Mouse (Mus musculus) forebrain, embryonic 14.5 days (tissue): ENCODE data around the gene Topaz1. TPM values are rescaled to one million over a fixed set of nuclear protein-coding genes. Genes with fewer than 3 reads are reported as not detected.

Source experiments
- ATAC-seq: fragments of 200-750 bp; cut with Nextera tagmentation; 2 replicates; pipeline ENCODE4 v1.8.0; 2017; ENCODE audit warnings: mild to moderate bottlenecking, moderate library complexity
- DNase-seq: peaks from one replicate; pipeline ENCODE4 v3.0.0-alpha.2; 2015; ENCODE audit warnings: low spot score
- H3K27ac ChIP-seq: fragments of 300-500 bp; sonication (generic); 2 replicates; pipeline ENCODE4 v1.5.1; 2014; ENCODE audit warnings: low read depth, mild to moderate bottlenecking, control low read depth, low read length, moderate library complexity
- H3K27me3 ChIP-seq: fragments of 300-500 bp; sonication (generic); replicated peaks from 2 replicates; pipeline ENCODE4 v1.6.1; 2014; ENCODE audit warnings: low read length, control low read depth, mixed read lengths; ENCODE audit not compliant: control insufficient read depth, insufficient read depth
- H3K36me3 ChIP-seq: fragments of 300-500 bp; sonication (generic); 2 replicates; pipeline ENCODE4 v1.6.1; 2014; ENCODE audit warnings: low read length, control low read depth; ENCODE audit not compliant: control insufficient read depth, insufficient read depth
- H3K4me1 ChIP-seq: fragments of 300-500 bp; sonication (generic); 2 replicates; pipeline ENCODE4 v1.6.1; 2014; ENCODE audit warnings: antibody characterized with exemption, low read length, control low read depth; ENCODE audit not compliant: control insufficient read depth, insufficient read depth
- H3K4me2 ChIP-seq: fragments of 300-500 bp; sonication (generic); 2 replicates; pipeline ENCODE4 v1.6.1; 2014; ENCODE audit warnings: mild to moderate bottlenecking, control low read depth, low read length
- H3K4me3 ChIP-seq: fragments of 300-500 bp; sonication (generic); 2 replicates; pipeline ENCODE4 v1.5.1; 2014; ENCODE audit warnings: low read depth, low read length, control low read depth
- H3K9ac ChIP-seq: fragments of 300-500 bp; sonication (generic); 2 replicates; pipeline ENCODE4 v1.6.1; 2014; ENCODE audit warnings: mild to moderate bottlenecking, low read length, control low read depth, moderate library complexity
- H3K9me3 ChIP-seq: fragments of 300-500 bp; sonication (generic); replicated peaks from 2 replicates; pipeline ENCODE4 v1.6.1; 2016; ENCODE audit warnings: low read length, control low read depth, mixed read lengths; ENCODE audit not compliant: control insufficient read depth
- WGBS: fragments of 180-500 bp; shearing (Covaris S2); extraction: QIAGEN DNeasy Blood & Tissue Kit; methylation state at CpG from one replicate; pipeline ENCODE4 v1.1.7; 2014; 5-methylcytosine and 5-hydroxymethylcytosine counted together
- polyA plus RNA-seq: library from polyadenylated mRNA; unstranded; fragments of >200 nt; fragmentation: Nextera tagmentation; extraction: Ambion mirVana; gene quantifications from 2 replicates; pipeline ENCODE4 v1.2.1, GENCODE M21; 2014

Gene Topaz1
- polyA plus RNA-seq, 1 experiment from 2014 or later = not detected

DNA sequence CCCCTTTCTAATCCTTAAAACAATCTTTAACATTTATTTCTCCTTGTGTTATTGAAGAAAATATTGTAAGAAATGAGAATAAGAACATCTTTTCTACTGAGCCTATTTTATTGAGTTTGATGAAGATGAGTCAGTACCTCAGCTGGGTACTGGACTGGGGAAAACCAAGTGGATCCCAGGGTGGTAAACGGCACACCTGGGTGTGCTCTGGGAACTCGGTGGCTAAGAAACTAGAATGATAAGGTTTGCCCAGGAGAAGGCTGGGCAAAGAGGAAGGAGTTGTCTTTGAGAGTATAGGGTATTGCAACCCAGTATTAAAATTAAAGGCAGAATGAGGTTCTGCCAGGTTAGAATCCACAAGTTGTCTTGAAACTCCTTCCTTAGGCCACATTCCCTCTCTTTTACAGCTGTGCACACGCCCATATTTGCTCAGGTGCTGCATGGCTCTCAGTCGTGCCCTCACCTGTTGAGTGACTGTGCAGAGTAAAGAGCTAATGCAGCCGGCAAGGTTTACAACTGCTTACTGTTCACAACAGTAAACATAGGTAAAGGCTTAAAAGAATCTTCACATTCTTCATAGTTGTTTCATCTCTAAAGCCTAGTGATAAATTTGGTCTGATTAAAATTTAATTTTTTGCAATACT lies 76.3 kb downstream of the Topaz1 start:
- Histone ChIP-seq H3K36me3 (peaks cover 37% of the 10 kb centered on the region), H3K9me3 (no peaks in the 10 kb centered on the region), H3K27ac (no peak overlapping the region), H3K4me1 (no peaks in the 10 kb centered on the region), H3K27me3 (no peaks in the 10 kb centered on the region), H3K4me2 (no peak overlapping the region), H3K9ac (no peak overlapping the region), H3K4me3 (no peak overlapping the region)
- no peak for DNase-seq
- WGBS = 90% methylated on average over 5 of the region's 5 CpGs
- no peak for ATAC-seq

GRCm38 (mm10) chr9:122826743-122827142 lies 79.6 kb downstream of the Topaz1 start:
- no peak overlapping the region for H3K4me2 ChIP-seq
- no peaks in the 10 kb centered on the region for H3K9me3 ChIP-seq
- H3K9ac ChIP-seq = no peak overlapping the region
- ATAC-seq (no peak), DNase-seq (no peak)
- no peak overlapping the region for H3K27ac ChIP-seq
- H3K27me3 ChIP-seq = no peaks in the 10 kb centered on the region
- H3K4me1 ChIP-seq = no peaks in the 10 kb centered on the region
- H3K4me3 ChIP-seq = no peak overlapping the region
- peaks cover 39% of the 10 kb centered on the region for H3K36me3 ChIP-seq
- 98% methylated on average over 4 of the region's 4 CpGs for WGBS

GRCm38 (mm10) chr9:122829826-122830380 lies 82.8 kb downstream of the Topaz1 start:
- 85% methylated on average over 4 of the region's 4 CpGs for WGBS
- no peak for DNase-seq
- Histone ChIP-seq H3K4me3 (no peak overlapping the region), H3K9me3 (no peaks in the 10 kb centered on the region), H3K4me1 (no peaks in the 10 kb centered on the region), H3K9ac (no peak overlapping the region), H3K27ac (no peak overlapping the region), H3K27me3 (no peaks in the 10 kb centered on the region), H3K4me2 (no peak overlapping the region), H3K36me3 (peaks cover 41% of the 10 kb centered on the region)
- no peak for ATAC-seq

DNA sequence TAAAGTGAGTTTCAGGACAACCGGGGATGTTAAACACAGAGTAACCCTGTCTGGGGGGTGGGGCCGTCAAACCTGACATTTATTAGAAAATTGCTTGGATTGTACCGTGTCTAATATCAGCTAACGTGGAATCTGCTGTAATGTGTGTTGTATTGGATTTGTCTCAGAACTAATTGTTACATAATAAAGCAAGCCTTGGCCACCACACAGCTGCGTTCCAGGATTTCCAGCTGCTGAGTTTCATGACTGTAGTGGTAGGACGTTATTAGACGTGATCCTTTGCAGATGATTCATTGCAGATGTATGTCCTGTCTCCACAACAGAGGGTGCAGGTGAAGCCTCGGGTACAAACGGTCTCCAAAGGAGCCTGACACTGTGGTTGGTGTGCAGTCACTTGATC lies 89.0 kb downstream of the Topaz1 start:
- Histone ChIP-seq H3K27ac (peak overlapping the region; percentile 49), H3K27me3 (no peaks in the 10 kb centered on the region), H3K4me3 (no peak overlapping the region), H3K4me1 (peaks cover 16% of the 10 kb centered on the region), H3K4me2 (no peak overlapping the region), H3K36me3 (peaks cover 10% of the 10 kb centered on the region), H3K9me3 (no peaks in the 10 kb centered on the region), H3K9ac (no peak overlapping the region)
- DNase-seq (peak; percentile 3), ATAC-seq (0 out of 2 replicates have a peak, but pooled peaks have one; percentile 10)
- 51% methylated on average over 9 of the region's 9 CpGs for WGBS

- peaks cover 10% of the 10 kb centered on the region for H3K36me3 ChIP-seq
- WGBS = 14% methylated on average over 6 of the region's 6 CpGs
- peak; percentile 92 for DNase-seq
- no peaks in the 10 kb centered on the region for H3K27me3 ChIP-seq
- peak; percentile 93 for ATAC-seq
- H3K4me1 ChIP-seq = peaks cover 16% of the 10 kb centered on the region
- H3K27ac ChIP-seq = peak overlapping the region; percentile 49; the same call in 1 of the 2 replicates
- no peak overlapping the region for H3K9ac ChIP-seq
- H3K9me3 ChIP-seq = no peaks in the 10 kb centered on the region
- H3K4me2 ChIP-seq = no peak overlapping the region
- no peak overlapping the region for H3K4me3 ChIP-seq
Measured at GRCm38 (mm10) chr9:122836790-122837189, 89.6 kb downstream of the Topaz1 start.

DNA sequence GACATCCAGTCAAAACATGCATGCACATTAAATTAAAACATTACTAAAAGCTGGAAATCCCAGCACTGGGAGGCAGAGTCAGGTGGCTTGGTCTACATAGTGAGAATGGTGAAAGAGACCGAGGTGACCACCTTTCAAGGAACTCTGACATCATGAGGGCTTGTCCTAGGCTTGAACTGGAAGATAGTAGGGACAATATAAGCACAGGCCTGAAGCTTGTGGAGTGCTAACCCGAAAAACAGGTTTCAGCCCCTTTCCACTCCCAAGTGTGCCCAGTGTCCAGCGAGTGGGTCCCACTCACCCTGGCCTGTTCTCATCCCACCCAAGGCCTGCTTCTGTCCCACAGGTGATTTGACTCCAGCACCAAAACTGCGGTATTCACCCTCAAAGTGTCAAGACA lies 90.1 kb downstream of the Topaz1 start:
- Histone ChIP-seq H3K4me2 (no peak overlapping the region), H3K4me3 (no peak overlapping the region), H3K27ac (peak overlapping the region; percentile 49), H3K36me3 (peaks cover 10% of the 10 kb centered on the region), H3K27me3 (no peaks in the 10 kb centered on the region), H3K9me3 (no peaks in the 10 kb centered on the region), H3K4me1 (peaks cover 16% of the 10 kb centered on the region), H3K9ac (no peak overlapping the region)
- DNase-seq (no peak), ATAC-seq (peak; percentile 58)
- WGBS = 82% methylated on average over 4 of the region's 4 CpGs

GRCm38 (mm10) chr9:122837680-122838079 lies 90.5 kb downstream of the Topaz1 start:
- no peaks in the 10 kb centered on the region for H3K9me3 ChIP-seq
- DNase-seq (peak; percentile 21), ATAC-seq (no peak)
- peak overlapping the region; percentile 49 for H3K27ac ChIP-seq
- H3K4me1 ChIP-seq = peaks cover 16% of the 10 kb centered on the region
- H3K27me3 ChIP-seq = no peaks in the 10 kb centered on the region
- H3K36me3 ChIP-seq = peaks cover 7% of the 10 kb centered on the region
- no peak overlapping the region for H3K4me2 ChIP-seq
- WGBS = 26% methylated on average over 16 of the region's 16 CpGs
- H3K4me3 ChIP-seq = no peak overlapping the region
- no peak overlapping the region for H3K9ac ChIP-seq

- H3K9me3 ChIP-seq = no peaks in the 10 kb centered on the region
- H3K9ac ChIP-seq = no peak within 1 kb of the TSS
- 0 out of 2 replicates have a peak, but pooled peaks cover 3% of the 10 kb centered on the region for H3K36me3 ChIP-seq
- H3K27ac ChIP-seq = no peak within 1 kb of the TSS
- DNase-seq = no peak
- ATAC-seq = no peak
- no peak within 1 kb of the TSS for H3K4me3 ChIP-seq
- H3K4me2 ChIP-seq = no peak within 1 kb of the TSS
- H3K27me3 ChIP-seq = no peaks in the 10 kb centered on the region
- H3K4me1 ChIP-seq = peaks cover 3% of the 10 kb centered on the region; the same call in 1 of the 2 replicates
- WGBS = 71% methylated on average over 3 of the region's 3 CpGs
Measured at GRCm38 (mm10) chr9:122843760-122844159, 96.6 kb downstream of the Topaz1 start, which contains the start of gene Gm35549. Gm35549 (minus strand) TSS chr9:122844035.

DNA sequence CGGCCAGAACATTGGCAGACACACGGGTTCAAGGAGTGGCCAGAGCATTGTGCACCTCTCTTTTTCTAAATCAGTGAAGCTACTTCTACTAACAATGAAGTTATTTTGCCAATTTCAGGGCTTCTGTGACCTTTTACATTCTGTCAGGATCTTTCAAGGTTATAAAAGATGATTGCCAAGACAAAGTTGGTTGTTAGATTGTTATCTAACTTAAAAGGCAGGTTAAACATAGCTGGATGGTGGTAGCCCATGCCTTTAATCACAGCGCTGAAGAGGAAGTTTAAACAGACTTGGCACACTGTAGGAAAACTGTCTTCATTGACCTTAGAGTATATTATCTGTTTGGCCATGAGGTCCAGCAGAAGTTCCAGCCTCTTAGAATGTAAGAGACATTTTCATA lies 98.5 kb downstream of the Topaz1 start:
- Histone ChIP-seq H3K9me3 (no peaks in the 10 kb centered on the region), H3K27ac (no peak overlapping the region), H3K4me2 (no peak overlapping the region), H3K4me1 (peaks cover 3% of the 10 kb centered on the region; the same call in 1 of the 2 replicates), H3K27me3 (no peaks in the 10 kb centered on the region), H3K36me3 (peaks cover 19% of the 10 kb centered on the region), H3K4me3 (no peak overlapping the region), H3K9ac (no peak overlapping the region)
- ATAC-seq (no peak), DNase-seq (no peak)
- 81% methylated on average over 3 of the region's 3 CpGs for WGBS
